Mouse (Mus musculus) forebrain, embryonic 15.5 days (tissue): Measurements from ENCODE around the gene Rev1. TPM values are rescaled to one million over a fixed set of nuclear protein-coding genes. Genes with fewer than 3 reads are reported as not detected.
"Not testable (repeated sequence)": the region's sequence is repeated elsewhere in the genome, so short reads cannot be mapped to it uniquely, and the experiment has no call there.

Source experiments
- ATAC-seq: fragments of 200-750 bp; cut with Nextera tagmentation; replicated peaks from 2 replicates; pipeline ENCODE4 v1.8.0; 2017; ENCODE audit warnings: mild to moderate bottlenecking, moderate TSS enrichment, moderate library complexity
- H3K27ac ChIP-seq: fragments of 300-500 bp; sonication (generic); replicated peaks from 2 replicates; pipeline ENCODE4 v1.5.1; 2015; ENCODE audit warnings: mild to moderate bottlenecking, inconsistent platforms
- H3K27me3 ChIP-seq: fragments of 300-500 bp; sonication (generic); 2 replicates; pipeline ENCODE4 v1.6.1; 2015; ENCODE audit warnings: inconsistent platforms
- H3K36me3 ChIP-seq: fragments of 300-500 bp; sonication (generic); 2 replicates; pipeline ENCODE4 v1.6.1; 2015; ENCODE audit warnings: mild to moderate bottlenecking, inconsistent platforms
- H3K4me1 ChIP-seq: fragments of 300-500 bp; sonication (generic); 2 replicates; pipeline ENCODE4 v1.6.1; 2015; ENCODE audit warnings: inconsistent platforms
- H3K4me2 ChIP-seq: fragments of 300-500 bp; sonication (generic); replicated peaks from 2 replicates; pipeline ENCODE4 v1.6.1; 2015; ENCODE audit warnings: mild to moderate bottlenecking, inconsistent platforms
- H3K4me3 ChIP-seq: fragments of 300-500 bp; sonication (generic); 2 replicates; pipeline ENCODE4 v1.5.1; 2015; ENCODE audit warnings: mild to moderate bottlenecking, inconsistent platforms
- H3K9ac ChIP-seq: fragments of 300-500 bp; sonication (generic); replicated peaks from 2 replicates; pipeline ENCODE4 v1.6.1; 2015; ENCODE audit warnings: mild to moderate bottlenecking, inconsistent platforms
- H3K9me3 ChIP-seq: fragments of 300-500 bp; sonication (generic); 2 replicates; pipeline ENCODE4 v1.6.1; 2016; ENCODE audit warnings: inconsistent platforms
- whole genome bisulfite sequencing: fragments of 180-500 bp; shearing (Covaris S2); methylation state at CpG from one replicate; pipeline ENCODE4 v1.1.7; 2015; ENCODE audit warnings: mixed read lengths; 5-methylcytosine and 5-hydroxymethylcytosine counted together
- polyA plus RNA-seq: library from polyadenylated mRNA; unstranded; fragments of >200 nt; fragmentation: Nextera tagmentation; extraction: Ambion mirVana; gene quantifications from 2 replicates; pipeline ENCODE4 v1.2.1, GENCODE M21; 2015

Rev1 gene
- polyA plus RNA-seq, 1 experiment from 2014 or later: 42.8 TPM

GRCm38 (mm10) chr1:38128919-38129436 is 623 bp downstream of the Rev1 start:
- Histone ChIP-seq H3K27me3 (no peaks in the 10 kb centered on the region), H3K4me2 (peak overlapping the region; percentile 83), H3K36me3 (no peaks in the 10 kb centered on the region), H3K9me3 (no peaks in the 10 kb centered on the region), H3K4me3 (peak overlapping the region; percentile 85), H3K4me1 (peaks cover 33% of the 10 kb centered on the region), H3K9ac (peak overlapping the region; percentile 81), H3K27ac (peak overlapping the region; percentile 92)
- WGBS: under 1% methylated on average over 33 of the region's 68 CpGs
- no peak; the same call in 1 of the 2 replicates for ATAC-seq

- no peak for ATAC-seq
- H3K9ac ChIP-seq: no peak overlapping the region
- H3K36me3 ChIP-seq: no peaks in the 10 kb centered on the region
- no peak overlapping the region for H3K4me2 ChIP-seq
- H3K4me1 ChIP-seq: peaks cover 33% of the 10 kb centered on the region
- no peak overlapping the region for H3K27ac ChIP-seq
- H3K27me3 ChIP-seq: no peaks in the 10 kb centered on the region
- H3K9me3 ChIP-seq: no peaks in the 10 kb centered on the region
- H3K4me3 ChIP-seq: no peak overlapping the region
Measured at GRCm38 (mm10) chr1:38127036-38127435, 2.6 kb downstream of the Rev1 start.

GRCm38 (mm10) chr1:38126426-38126825 is 3.2 kb downstream of the Rev1 start:
- Histone ChIP-seq H3K27ac (no peak overlapping the region), H3K36me3 (no peaks in the 10 kb centered on the region), H3K9ac (no peak overlapping the region), H3K4me3 (no peak overlapping the region), H3K27me3 (no peaks in the 10 kb centered on the region), H3K4me2 (no peak overlapping the region), H3K9me3 (no peaks in the 10 kb centered on the region), H3K4me1 (peaks cover 33% of the 10 kb centered on the region)
- WGBS: 83% methylated on average over 3 of the region's 3 CpGs
- ATAC-seq: no peak

- Histone ChIP-seq H3K36me3 (no peaks in the 10 kb centered on the region), H3K9me3 (no peaks in the 10 kb centered on the region), H3K27ac (no peak overlapping the region), H3K9ac (no peak overlapping the region), H3K4me1 (peaks cover 24% of the 10 kb centered on the region), H3K4me2 (no peak overlapping the region), H3K4me3 (no peak overlapping the region), H3K27me3 (no peaks in the 10 kb centered on the region)
- no peak for ATAC-seq
Measured at GRCm38 (mm10) chr1:38124261-38124660, 5.3 kb downstream of the Rev1 start.

- no peak overlapping the region for H3K27ac ChIP-seq
- no peak for ATAC-seq
- no peaks in the 10 kb centered on the region for H3K9me3 ChIP-seq
- H3K27me3 ChIP-seq: no peaks in the 10 kb centered on the region
- WGBS: 73% methylated on average over 5 of the region's 5 CpGs
- no peak overlapping the region for H3K4me3 ChIP-seq
- H3K36me3 ChIP-seq: no peaks in the 10 kb centered on the region
- H3K4me1 ChIP-seq: no peaks in the 10 kb centered on the region
- no peak overlapping the region for H3K4me2 ChIP-seq
- H3K9ac ChIP-seq: no peak overlapping the region
Measured at GRCm38 (mm10) chr1:38120877-38121276, 8.7 kb downstream of the Rev1 start.

GRCm38 (mm10) chr1:38118624-38119023 is 11.0 kb downstream of the Rev1 start:
- Histone ChIP-seq H3K36me3 (no peaks in the 10 kb centered on the region), H3K4me1 (no peaks in the 10 kb centered on the region), H3K27ac (no peak overlapping the region), H3K27me3 (no peaks in the 10 kb centered on the region), H3K4me2 (no peak overlapping the region), H3K4me3 (no peak overlapping the region), H3K9ac (no peak overlapping the region), H3K9me3 (no peaks in the 10 kb centered on the region)
- WGBS: 96% methylated on average over 2 of the region's 2 CpGs
- no peak for ATAC-seq

- Histone ChIP-seq H3K4me1 (no peaks in the 10 kb centered on the region), H3K4me2 (no peak overlapping the region), H3K27ac (no peak overlapping the region), H3K4me3 (no peak overlapping the region), H3K9me3 (0 out of 2 replicates have a peak, but pooled peaks cover 5% of the 10 kb centered on the region), H3K9ac (no peak overlapping the region), H3K36me3 (no peaks in the 10 kb centered on the region), H3K27me3 (no peaks in the 10 kb centered on the region)
- 97% methylated on average over 7 of the region's 7 CpGs for WGBS
- ATAC-seq: no peak
Measured at GRCm38 (mm10) chr1:38109786-38110185, 19.8 kb downstream of the Rev1 start.

- no peaks in the 10 kb centered on the region for H3K9me3 ChIP-seq
- WGBS: 83% methylated on average over 3 of the region's 3 CpGs
- no peak for ATAC-seq
- no peak overlapping the region for H3K4me3 ChIP-seq
- no peaks in the 10 kb centered on the region for H3K4me1 ChIP-seq
- no peak overlapping the region for H3K9ac ChIP-seq
- no peak overlapping the region for H3K4me2 ChIP-seq
- no peaks in the 10 kb centered on the region for H3K27me3 ChIP-seq
- peaks cover 8% of the 10 kb centered on the region; the same call in 1 of the 2 replicates for H3K36me3 ChIP-seq
- H3K27ac ChIP-seq: no peak overlapping the region
Measured at GRCm38 (mm10) chr1:38103813-38104212, 25.8 kb downstream of the Rev1 start.

GRCm38 (mm10) chr1:38103214-38103613 is 26.4 kb downstream of the Rev1 start:
- Histone ChIP-seq H3K36me3 (peaks cover 12% of the 10 kb centered on the region), H3K4me2 (no peak overlapping the region), H3K4me1 (no peaks in the 10 kb centered on the region), H3K27ac (no peak overlapping the region), H3K4me3 (no peak overlapping the region), H3K9me3 (no peaks in the 10 kb centered on the region), H3K27me3 (no peaks in the 10 kb centered on the region), H3K9ac (no peak overlapping the region)
- WGBS: 93% methylated on average over 1 of the region's 1 CpGs
- no peak for ATAC-seq

- WGBS: 87% methylated on average over 8 of the region's 8 CpGs
- no peaks in the 10 kb centered on the region for H3K9me3 ChIP-seq
- H3K36me3 ChIP-seq: peaks cover 38% of the 10 kb centered on the region
- no peak overlapping the region for H3K4me3 ChIP-seq
- H3K27me3 ChIP-seq: no peaks in the 10 kb centered on the region
- H3K4me2 ChIP-seq: no peak overlapping the region
- H3K9ac ChIP-seq: no peak overlapping the region
- no peak for ATAC-seq
- H3K4me1 ChIP-seq: no peaks in the 10 kb centered on the region
- no peak overlapping the region for H3K27ac ChIP-seq
Measured at GRCm38 (mm10) chr1:38081316-38081715, 48.3 kb downstream of the Rev1 start.

GRCm38 (mm10) chr1:38071326-38071725 is 58.3 kb downstream of the Rev1 start:
- Histone ChIP-seq H3K27me3 (no peaks in the 10 kb centered on the region), H3K9ac (no peak overlapping the region), H3K4me3 (no peak overlapping the region), H3K4me1 (no peaks in the 10 kb centered on the region), H3K4me2 (no peak overlapping the region), H3K9me3 (no peaks in the 10 kb centered on the region), H3K36me3 (peaks cover 59% of the 10 kb centered on the region), H3K27ac (no peak overlapping the region)
- 89% methylated on average over 8 of the region's 8 CpGs for WGBS
- no peak for ATAC-seq

GRCm38 (mm10) chr1:38067276-38067675 is 62.3 kb downstream of the Rev1 start:
- WGBS: 93% methylated on average over 10 of the region's 10 CpGs
- no peaks in the 10 kb centered on the region for H3K9me3 ChIP-seq
- no peak for ATAC-seq
- no peak overlapping the region for H3K27ac ChIP-seq
- no peak overlapping the region for H3K4me3 ChIP-seq
- H3K27me3 ChIP-seq: no peaks in the 10 kb centered on the region
- H3K4me1 ChIP-seq: no peaks in the 10 kb centered on the region
- H3K9ac ChIP-seq: no peak overlapping the region
- H3K36me3 ChIP-seq: peaks cover 66% of the 10 kb centered on the region
- no peak overlapping the region for H3K4me2 ChIP-seq

- H3K4me1 ChIP-seq, H3K9ac ChIP-seq, H3K4me2 ChIP-seq, ATAC-seq, H3K27ac ChIP-seq, H3K27me3 ChIP-seq, H3K9me3 ChIP-seq, H3K4me3 ChIP-seq: not testable (repeated sequence)
- WGBS: 91% methylated on average over 2 of the region's 2 CpGs
- H3K36me3 ChIP-seq: peaks cover 77% of the 10 kb centered on the region
Measured at GRCm38 (mm10) chr1:38062156-38062555, 67.4 kb downstream of the Rev1 start.
